Mouse (Mus musculus): ENCODE measurements around the gene Olfr49. TPM values are rescaled to one million over a fixed set of nuclear protein-coding genes. Genes with fewer than 3 reads are reported as not detected.

The Olfr49 gene
- polyA plus RNA-seq, 1 experiment from 2014 or later = not detected

Other genes with a start within 250 kb of the Olfr49 start
- gene Dad1, start 30.8 kb downstream of the Olfr49 start, polyA plus RNA-seq (2016; fragmentation: Nextera tagmentation; extraction: Ambion mirVana) = 242 and 244 TPM in 2 replicates
- gene Abhd4, start 30.8 kb downstream of the Olfr49 start, polyA plus RNA-seq (2016; fragmentation: Nextera tagmentation; extraction: Ambion mirVana) = 36.7 and 41.5 TPM in 2 replicates
- gene Oxa1l, start 75.9 kb upstream of the Olfr49 start, polyA plus RNA-seq (2016; fragmentation: Nextera tagmentation; extraction: Ambion mirVana) = 48.0 and 54.1 TPM in 2 replicates
- gene Slc7a7, start 132.8 kb upstream of the Olfr49 start, polyA plus RNA-seq (2016; fragmentation: Nextera tagmentation; extraction: Ambion mirVana) = 4.5 and 5.9 TPM in 2 replicates
- gene Mrpl52, start 142.0 kb upstream of the Olfr49 start, polyA plus RNA-seq (2016; fragmentation: Nextera tagmentation; extraction: Ambion mirVana) = 205 and 211 TPM in 2 replicates
- 56.0 and 70.5 TPM in 2 replicates for gene Mmp14, start 146.7 kb upstream of the Olfr49 start, polyA plus RNA-seq (2016; fragmentation: Nextera tagmentation; extraction: Ambion mirVana)
- gene Lrp10, start 179.2 kb upstream of the Olfr49 start, polyA plus RNA-seq (2016; fragmentation: Nextera tagmentation; extraction: Ambion mirVana) = 25.1 and 26.0 TPM in 2 replicates
- 18.6 and 29.8 TPM in 2 replicates for gene Rem2, start 191.2 kb upstream of the Olfr49 start, polyA plus RNA-seq (2016; fragmentation: Nextera tagmentation; extraction: Ambion mirVana)
- 148 and 155 TPM in 2 replicates for gene Prmt5, start 232.6 kb upstream of the Olfr49 start, polyA plus RNA-seq (2016; fragmentation: Nextera tagmentation; extraction: Ambion mirVana)

All from midbrain, embryonic 10.5 days (tissue).